Mouse (Mus musculus) heart, adult 18-20 months (tissue): ENCODE measurements around the gene Krtcap2. TPM values are rescaled to one million over a fixed set of nuclear protein-coding genes. Genes with fewer than 3 reads are reported as not detected.

Experiments
- DNase-seq, 2 experiments: peaks; one replicate each; pipeline ENCODE4 v3.0.0; 2021 to 2022; ENCODE audit warnings: mixed read lengths in 1 of 2
- total RNA-seq, 2 experiments: library from RNA; stranded (reverse); gene quantifications; 2 replicates each; pipeline ENCODE4 v1.2.3; 2021

Gene Krtcap2
- total RNA-seq, 2 experiments from 2014 or later: 64.8 to 89.2 TPM

- no peak for DNase-seq
Observed at GRCm38 (mm10) chr3:89247466-89247865, 1.7 kb downstream of the Krtcap2 start.

GRCm38 (mm10) chr3:89250435-89251040, 4.8 kb downstream of the Krtcap2 start:
- peak; percentile 82 to 83 for DNase-seq

- peak; percentile 80 to 91 for DNase-seq
Observed at GRCm38 (mm10) chr3:89251365-89251895, 5.7 kb downstream of the Krtcap2 start.

- DNase-seq: no peak
Observed at GRCm38 (mm10) chr3:89254994-89255393, 9.2 kb downstream of the Krtcap2 start.

GRCm38 (mm10) chr3:89256177-89256576, 10.4 kb downstream of the Krtcap2 start:
- peak in 1 of 2 experiments; percentile 66 for DNase-seq

- no peak for DNase-seq
Observed at GRCm38 (mm10) chr3:89259076-89259475, 13.3 kb downstream of the Krtcap2 start, which contains the start of gene Dpm3. Gene Dpm3, plus strand, starts transcription at chr3:89259358.

GRCm38 (mm10) chr3:89260211-89260610, 14.4 kb downstream of the Krtcap2 start:
- no peak for DNase-seq

GRCm38 (mm10) chr3:89262417-89262816, 16.7 kb downstream of the Krtcap2 start:
- peak; percentile 55 to 82 for DNase-seq

GRCm38 (mm10) chr3:89266439-89266893, 20.7 kb downstream of the Krtcap2 start:
- peak; percentile 87 to 88 for DNase-seq

GRCm38 (mm10) chr3:89268916-89269315, 23.1 kb downstream of the Krtcap2 start:
- no peak for DNase-seq

GRCm38 (mm10) chr3:89270051-89270755, 24.4 kb downstream of the Krtcap2 start, which contains the start of gene Slc50a1:
Gene Slc50a1, minus strand, starts transcription at chr3:89270570.
- DNase-seq: peak; percentile 94

- DNase-seq: peak; percentile 69 to 75
Observed at GRCm38 (mm10) chr3:89270891-89271290, 25.1 kb downstream of the Krtcap2 start.

- no peak for DNase-seq
Observed at GRCm38 (mm10) chr3:89271760-89272159, 26.0 kb downstream of the Krtcap2 start.

- DNase-seq: no peak
Observed at GRCm38 (mm10) chr3:89276061-89276460, 30.3 kb downstream of the Krtcap2 start.

- DNase-seq: peak; percentile 69 to 70
Observed at GRCm38 (mm10) chr3:89277281-89278021, 31.7 kb downstream of the Krtcap2 start.

GRCm38 (mm10) chr3:89278107-89278506, 32.3 kb downstream of the Krtcap2 start:
- peak; percentile 76 to 90 for DNase-seq

GRCm38 (mm10) chr3:89278643-89279042, 32.9 kb downstream of the Krtcap2 start:
- DNase-seq: no peak

- DNase-seq: peak; percentile 93 to 94
Observed at GRCm38 (mm10) chr3:89279153-89279890, 33.6 kb downstream of the Krtcap2 start.

- peak in 1 of 2 experiments; percentile 71 for DNase-seq
Observed at GRCm38 (mm10) chr3:89280050-89280605, 34.4 kb downstream of the Krtcap2 start.

GRCm38 (mm10) chr3:89280606-89281511, 35.1 kb downstream of the Krtcap2 start, which contains the start of gene Efna1:
Gene Efna1, minus strand, starts transcription at chr3:89281142.
- DNase-seq: peak; percentile 84 to 88
